Mouse (Mus musculus) myocyte (in vitro differentiated cells): Measurements from ENCODE around the gene Irgm2.

Source experiments
- MYOD1 ChIP-seq, 3 experiments: IDR thresholded peaks; one replicate each; pipeline ENCODE4 v1.6.1; 2011; ENCODE audit warnings: control low read depth in 2 of 3, low read depth in 2 of 3, mild to moderate bottlenecking in 2 of 3, moderate library complexity in 1 of 3; ENCODE audit not compliant: insufficient read length in 2 of 3, control insufficient read depth in 1 of 3
- MYOG ChIP-seq, 3 experiments: IDR thresholded peaks; one replicate each; pipeline ENCODE4 v1.6.1; 2011; ENCODE audit warnings: control low read depth in 2 of 3, low read depth in 2 of 3, mild to moderate bottlenecking in 2 of 3; ENCODE audit not compliant: insufficient read length in 2 of 3, control insufficient read depth in 1 of 3, insufficient read depth in 1 of 3
- POLR2A ChIP-seq: IDR thresholded peaks from one replicate; pipeline ENCODE4 v1.6.1; 2011; ENCODE audit warnings: low read depth, mild to moderate bottlenecking, control low read depth, moderate library complexity; ENCODE audit not compliant: insufficient read length
- POLR2AphosphoS2 ChIP-seq: IDR thresholded peaks from one replicate; pipeline ENCODE4 v1.6.1; 2011; ENCODE audit warnings: low read depth, control low read depth; ENCODE audit not compliant: insufficient read length

DNA sequence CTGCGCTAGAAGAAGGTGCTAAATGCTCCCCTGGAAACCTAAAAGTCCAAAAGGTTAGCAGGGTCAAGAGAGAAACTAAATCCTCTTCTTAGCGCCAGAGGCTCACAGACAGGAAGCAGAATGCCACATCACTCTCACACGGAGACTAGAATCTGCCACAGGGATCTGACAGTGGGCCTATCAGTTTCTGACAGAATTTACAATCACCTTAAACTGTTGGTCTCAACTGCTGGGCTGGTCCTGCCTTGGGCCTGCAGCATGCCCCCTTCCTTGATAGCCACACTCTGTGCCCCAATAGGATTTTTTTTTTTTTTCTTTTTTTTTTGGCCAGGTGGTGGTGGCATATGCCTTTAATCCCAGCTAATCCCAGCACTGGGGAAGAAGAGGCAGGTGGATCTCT lies 42.5 kb upstream of the Irgm2 start:
- TF ChIP-seq POLR2A: no peak
- no peak for TF ChIP-seq MYOG (IDR thresholded peaks at IDR 0.05; ENCODE audit: control insufficient read depth in 1 of 3, insufficient read depth in 1 of 3, insufficient read length in 2 of 3, low read depth in 2 of 3)
- no peak for TF ChIP-seq MYOD1 (IDR thresholded peaks at IDR 0.05; ENCODE audit: control insufficient read depth in 1 of 3, insufficient read length in 2 of 3, low read depth in 2 of 3)
- no peak for TF ChIP-seq POLR2AphosphoS2
